Mouse (Mus musculus) kidney, embryonic 15.5 days (tissue): ENCODE results near the gene R3hdm2. TPM values are rescaled to one million over a fixed set of nuclear protein-coding genes. Genes with fewer than 3 reads are reported as not detected.

ENCODE experiments used
- ATAC-seq: fragments of 200-750 bp; cut with Nextera tagmentation; replicated peaks from 2 replicates; pipeline ENCODE4 v1.8.0; 2017; ENCODE audit warnings: moderate TSS enrichment; ENCODE audit not compliant: low FRiP score
- H3K27ac ChIP-seq: fragments of 300-500 bp; sonication (generic); 2 replicates; pipeline ENCODE4 v1.5.1; 2015; ENCODE audit warnings: mild to moderate bottlenecking, inconsistent platforms
- H3K27me3 ChIP-seq: fragments of 300-500 bp; sonication (generic); 2 replicates; pipeline ENCODE4 v1.6.1; 2015; ENCODE audit warnings: inconsistent platforms
- H3K36me3 ChIP-seq: fragments of 300-500 bp; sonication (generic); 2 replicates; pipeline ENCODE4 v1.6.1; 2015; ENCODE audit warnings: inconsistent platforms
- H3K4me1 ChIP-seq: fragments of 300-500 bp; sonication (generic); 2 replicates; pipeline ENCODE4 v1.6.1; 2015; ENCODE audit warnings: inconsistent platforms
- H3K4me2 ChIP-seq: fragments of 300-500 bp; sonication (generic); 2 replicates; pipeline ENCODE4 v1.6.1; 2015; ENCODE audit warnings: moderate library complexity, mild to moderate bottlenecking, inconsistent platforms
- H3K4me3 ChIP-seq: fragments of 300-500 bp; sonication (generic); replicated peaks from 2 replicates; pipeline ENCODE4 v1.5.1; 2015; ENCODE audit warnings: mild to moderate bottlenecking, inconsistent platforms
- H3K9ac ChIP-seq: fragments of 300-500 bp; sonication (generic); 2 replicates; pipeline ENCODE4 v1.6.1; 2015; ENCODE audit warnings: mild to moderate bottlenecking, inconsistent platforms
- H3K9me3 ChIP-seq: fragments of 300-500 bp; sonication (generic); replicated peaks from 2 replicates; pipeline ENCODE4 v1.6.1; 2016; ENCODE audit warnings: inconsistent platforms
- WGBS: fragments of 180-500 bp; shearing (Covaris S2); methylation state at CpG from one replicate; pipeline ENCODE4 v1.1.7; 2015; ENCODE audit warnings: mixed read lengths; 5-methylcytosine and 5-hydroxymethylcytosine counted together
- polyA plus RNA-seq: library from polyadenylated mRNA; unstranded; fragments of >200 nt; fragmentation: Nextera tagmentation; extraction: Ambion mirVana; gene quantifications from 2 replicates; pipeline ENCODE4 v1.2.1, GENCODE M21; 2015

Gene R3hdm2
- polyA plus RNA-seq, 1 experiment from 2014 or later, result 34.7 TPM

GRCm38 (mm10) chr10:127341891-127342639 is 38.1 kb upstream of the R3hdm2 start, which contains the start of gene Gli1:
Gene Gli1 (minus strand): TSS chr10:127341974.
- ATAC-seq, result peak; percentile 57

GRCm38 (mm10) chr10:127343029-127343428 is 37.1 kb upstream of the R3hdm2 start:
- Histone ChIP-seq H3K4me2 (no peak overlapping the region), H3K4me1 (peaks cover 38% of the 10 kb centered on the region), H3K36me3 (no peaks in the 10 kb centered on the region), H3K27me3 (peaks cover 14% of the 10 kb centered on the region), H3K27ac (no peak overlapping the region), H3K9ac (no peak overlapping the region), H3K4me3 (no peak overlapping the region), H3K9me3 (no peaks in the 10 kb centered on the region)
- ATAC-seq, result no peak
- WGBS, result 72% methylated on average over 3 of the region's 3 CpGs

More at GRCm38 (mm10) chr10:127341891-127342639, 38.1 kb upstream of the R3hdm2 start, which contains the start of gene Gli1:
- H3K4me1 ChIP-seq, result peaks cover 38% of the 10 kb centered on the region
- H3K4me3 ChIP-seq, result peak within 1 kb of the TSS; percentile 61
- under 1% methylated on average over 29 of the region's 29 CpGs for WGBS
- H3K36me3 ChIP-seq, result peaks cover 9% of the 10 kb centered on the region
- H3K4me2 ChIP-seq, result peak within 1 kb of the TSS; percentile 97
- peaks cover 17% of the 10 kb centered on the region for H3K27me3 ChIP-seq
- no peaks in the 10 kb centered on the region for H3K9me3 ChIP-seq
- H3K27ac ChIP-seq, result peak within 1 kb of the TSS; percentile 93
- H3K9ac ChIP-seq, result peak within 1 kb of the TSS; percentile 53

GRCm38 (mm10) chr10:127346173-127346572 is 34.0 kb upstream of the R3hdm2 start:
- Histone ChIP-seq H3K36me3 (no peaks in the 10 kb centered on the region), H3K27ac (no peak overlapping the region), H3K9me3 (no peaks in the 10 kb centered on the region), H3K4me1 (peaks cover 24% of the 10 kb centered on the region), H3K4me2 (no peak overlapping the region), H3K9ac (no peak overlapping the region), H3K27me3 (peaks cover 3% of the 10 kb centered on the region; the same call in 1 of the 2 replicates), H3K4me3 (no peak overlapping the region)
- 88% methylated on average over 3 of the region's 3 CpGs for WGBS
- no peak for ATAC-seq

GRCm38 (mm10) chr10:127348957-127349356 is 31.2 kb upstream of the R3hdm2 start:
- no peak for ATAC-seq
- Histone ChIP-seq H3K27me3 (peaks cover 4% of the 10 kb centered on the region; the same call in 1 of the 2 replicates), H3K27ac (no peak overlapping the region), H3K9ac (no peak overlapping the region), H3K4me3 (no peak overlapping the region), H3K36me3 (no peaks in the 10 kb centered on the region), H3K4me2 (no peak overlapping the region), H3K4me1 (peaks cover 10% of the 10 kb centered on the region), H3K9me3 (no peaks in the 10 kb centered on the region)
- WGBS, result 66% methylated on average over 4 of the region's 4 CpGs

- ATAC-seq, result no peak
- no peak overlapping the region for H3K4me2 ChIP-seq
- peaks cover 10% of the 10 kb centered on the region for H3K4me1 ChIP-seq
- H3K27ac ChIP-seq, result no peak overlapping the region
- H3K9ac ChIP-seq, result no peak overlapping the region
- no peak overlapping the region for H3K4me3 ChIP-seq
- H3K36me3 ChIP-seq, result no peaks in the 10 kb centered on the region
- WGBS, result 77% methylated on average over 8 of the region's 8 CpGs
- H3K27me3 ChIP-seq, result peaks cover 4% of the 10 kb centered on the region; the same call in 1 of the 2 replicates
- H3K9me3 ChIP-seq, result no peaks in the 10 kb centered on the region
Measured at GRCm38 (mm10) chr10:127349810-127350209, 30.3 kb upstream of the R3hdm2 start.

- no peak overlapping the region for H3K27ac ChIP-seq
- peak overlapping the region; percentile 31 for H3K4me3 ChIP-seq
- H3K4me2 ChIP-seq, result peak overlapping the region; percentile 55
- H3K36me3 ChIP-seq, result no peaks in the 10 kb centered on the region
- ATAC-seq, result peak; percentile 71
- H3K9ac ChIP-seq, result peak overlapping the region; percentile 24; the same call in 1 of the 2 replicates
- WGBS, result 11% methylated on average over 24 of the region's 24 CpGs
- peaks cover 4% of the 10 kb centered on the region; the same call in 1 of the 2 replicates for H3K27me3 ChIP-seq
- peaks cover 10% of the 10 kb centered on the region for H3K4me1 ChIP-seq
- no peaks in the 10 kb centered on the region for H3K9me3 ChIP-seq
Measured at GRCm38 (mm10) chr10:127350594-127351284, 29.4 kb upstream of the R3hdm2 start.

- H3K36me3 ChIP-seq, result no peaks in the 10 kb centered on the region
- no peaks in the 10 kb centered on the region for H3K9me3 ChIP-seq
- no peak overlapping the region for H3K4me3 ChIP-seq
- peaks cover 4% of the 10 kb centered on the region; the same call in 1 of the 2 replicates for H3K27me3 ChIP-seq
- WGBS, result 76% methylated on average over 8 of the region's 8 CpGs
- peak overlapping the region; percentile 55; the same call in 1 of the 2 replicates for H3K4me2 ChIP-seq
- peaks cover 10% of the 10 kb centered on the region for H3K4me1 ChIP-seq
- no peak overlapping the region for H3K9ac ChIP-seq
- ATAC-seq, result no peak
- H3K27ac ChIP-seq, result no peak overlapping the region
Measured at GRCm38 (mm10) chr10:127351285-127351595, 28.9 kb upstream of the R3hdm2 start.

GRCm38 (mm10) chr10:127351719-127352118 is 28.4 kb upstream of the R3hdm2 start:
- Histone ChIP-seq H3K4me3 (no peak overlapping the region), H3K4me1 (peaks cover 10% of the 10 kb centered on the region), H3K27me3 (peaks cover 4% of the 10 kb centered on the region; the same call in 1 of the 2 replicates), H3K9me3 (no peaks in the 10 kb centered on the region), H3K9ac (no peak overlapping the region), H3K4me2 (no peak overlapping the region; the same call in 1 of the 2 replicates), H3K27ac (no peak overlapping the region), H3K36me3 (no peaks in the 10 kb centered on the region)
- 62% methylated on average over 8 of the region's 8 CpGs for WGBS
- peak; percentile 26; the same call in 1 of the 2 replicates for ATAC-seq

GRCm38 (mm10) chr10:127352187-127352586 is 27.9 kb upstream of the R3hdm2 start:
- 81% methylated on average over 9 of the region's 9 CpGs for WGBS

GRCm38 (mm10) chr10:127352766-127353165 is 27.4 kb upstream of the R3hdm2 start:
- peaks cover 4% of the 10 kb centered on the region; the same call in 1 of the 2 replicates for H3K27me3 ChIP-seq
- 90% methylated on average over 11 of the region's 11 CpGs for WGBS
- H3K36me3 ChIP-seq, result no peaks in the 10 kb centered on the region
- H3K4me2 ChIP-seq, result no peak overlapping the region
- no peak overlapping the region for H3K9ac ChIP-seq
- H3K9me3 ChIP-seq, result no peaks in the 10 kb centered on the region
- peaks cover 10% of the 10 kb centered on the region for H3K4me1 ChIP-seq
- H3K4me3 ChIP-seq, result no peak overlapping the region
- no peak overlapping the region for H3K27ac ChIP-seq
- no peak for ATAC-seq

More at GRCm38 (mm10) chr10:127352187-127352586, 27.9 kb upstream of the R3hdm2 start:
- Histone ChIP-seq H3K9ac (no peak overlapping the region), H3K27me3 (peaks cover 4% of the 10 kb centered on the region; the same call in 1 of the 2 replicates), H3K36me3 (no peaks in the 10 kb centered on the region), H3K4me2 (no peak overlapping the region; the same call in 1 of the 2 replicates), H3K4me3 (no peak overlapping the region), H3K4me1 (peaks cover 10% of the 10 kb centered on the region), H3K27ac (no peak overlapping the region), H3K9me3 (no peaks in the 10 kb centered on the region)
- ATAC-seq, result no peak

- ATAC-seq, result no peak
- Histone ChIP-seq H3K27ac (no peak within 1 kb of the TSS), H3K36me3 (no peaks in the 10 kb centered on the region), H3K4me1 (peaks cover 10% of the 10 kb centered on the region), H3K9me3 (no peaks in the 10 kb centered on the region), H3K4me2 (no peak within 1 kb of the TSS), H3K9ac (no peak within 1 kb of the TSS), H3K27me3 (peaks cover 4% of the 10 kb centered on the region; the same call in 1 of the 2 replicates), H3K4me3 (no peak within 1 kb of the TSS)
- WGBS, result 84% methylated on average over 18 of the region's 18 CpGs
Measured at GRCm38 (mm10) chr10:127353909-127354895, 25.9 kb upstream of the R3hdm2 start, which contains the start of gene Inhbe. Gene Inhbe (minus strand): TSS chr10:127354411.
